Mouse (Mus musculus): ENCODE results near the gene Rps27. TPM values are rescaled to one million over a fixed set of nuclear protein-coding genes. Genes with fewer than 3 reads are reported as not detected.

The Rps27 gene
- total and polyA plus RNA-seq, 3 experiments: 2,476 to 6,504 TPM; not detected in 1

DNA sequence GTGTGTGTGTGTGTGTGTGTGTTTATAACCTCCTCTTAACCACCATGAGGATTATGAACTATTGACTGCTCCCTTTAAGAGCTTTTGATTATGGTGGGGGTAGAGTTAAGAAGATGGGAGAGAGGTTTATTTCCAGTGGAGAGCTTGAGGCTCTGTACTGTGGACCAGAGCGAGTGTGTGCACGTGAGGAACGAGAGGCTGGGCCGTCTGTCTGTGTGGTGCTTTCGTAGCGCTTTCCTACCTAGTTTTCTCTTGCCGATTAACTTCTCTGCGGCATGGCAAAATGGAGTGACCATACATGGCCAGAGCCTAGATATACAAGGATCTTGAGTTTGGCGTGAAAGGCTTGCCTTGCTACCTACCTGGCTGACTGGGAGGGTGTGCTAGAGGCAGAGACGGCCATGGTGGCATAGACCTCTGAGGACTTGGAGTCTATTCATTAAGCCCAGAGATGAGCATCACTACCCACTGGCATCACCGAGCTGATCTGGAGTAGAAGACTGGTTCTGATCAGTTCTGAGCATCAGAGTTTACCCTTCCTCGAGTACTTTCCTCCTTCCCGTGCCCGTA, 42.4 kb upstream of the Rps27 start:
- H3K27ac ChIP-seq (ENCODE audit: control insufficient read depth, low read depth, low read length): no peak overlapping the region
- TF ChIP-seq CTCF (IDR thresholded peaks at IDR 0.05 in 2 of 3, conservative IDR thresholded peaks at IDR 0.05 in 1 of 3; ENCODE audit: control insufficient read depth in 1 of 3, insufficient read depth in 1 of 3, low read depth in 2 of 3, low read length in 3 of 3, poor library complexity in 1 of 3, severe bottlenecking in 1 of 3): no peak
- no peak for TF ChIP-seq ZC3H11A (IDR thresholded peaks at IDR 0.05; ENCODE audit: low read depth, low read length)
- no peak for TF ChIP-seq TAL1 (IDR thresholded peaks at IDR 0.05; ENCODE audit: low read length)
- no peak for TF ChIP-seq JUND (IDR thresholded peaks at IDR 0.05; ENCODE audit: low read depth, low read length)
- TF ChIP-seq E2F4 (IDR thresholded peaks at IDR 0.05; ENCODE audit: borderline replicate concordance, low read depth, low read length): no peak
- TF ChIP-seq ZMIZ1 (IDR thresholded peaks at IDR 0.05; ENCODE audit: low read depth, low read length): no peak
- TF ChIP-seq RCOR1 (IDR thresholded peaks at IDR 0.05; ENCODE audit: low read depth, low read length): no peak
- no peak for TF ChIP-seq POLR2AphosphoS5 (IDR thresholded peaks at IDR 0.05; ENCODE audit: borderline replicate concordance, low read depth, low read length)
- TF ChIP-seq GABPA (IDR thresholded peaks at IDR 0.05; ENCODE audit: low read depth, low read length): no peak
- TF ChIP-seq SIN3A (IDR thresholded peaks at IDR 0.05; ENCODE audit: low read length): no peak
- TF ChIP-seq ZKSCAN1 (IDR thresholded peaks at IDR 0.05; ENCODE audit: low read depth, low read length): no peak
- TF ChIP-seq MAZ (IDR thresholded peaks at IDR 0.05; ENCODE audit: low read depth, low read length): no peak
- TF ChIP-seq GATA1 (IDR thresholded peaks at IDR 0.05; ENCODE audit: low read depth, low read length): no peak
- H3K4me1 ChIP-seq (ENCODE audit: control insufficient read depth in 1 of 2, insufficient read depth in 2 of 2, low read length in 2 of 2): peaks cover 3 to 5% of the 10 kb centered on the region in 2 experiments; a peak in 3 of 4 replicates
- no peaks in the 10 kb centered on the region for H3K27me3 ChIP-seq (ENCODE audit: control insufficient read depth in 1 of 2, insufficient read depth in 2 of 2, low read length in 2 of 2)
- no peaks in the 10 kb centered on the region for H3K9me3 ChIP-seq (replicated peaks; ENCODE audit: insufficient read depth, low read length)
- H3K36me3 ChIP-seq (ENCODE audit: control insufficient read depth in 1 of 2, insufficient read depth in 2 of 2, low read length in 2 of 2): peaks cover 5 to 11% of the 10 kb centered on the region in 2 experiments
- DNase-seq (ENCODE audit: low read depth, low spot score): no peak
- H3K4me3 ChIP-seq (ENCODE audit: control insufficient read depth in 1 of 2, insufficient read depth in 1 of 2, low read depth in 2 of 2, low read length in 2 of 2): no peak overlapping the region
- peaks cover 22% of the 10 kb centered on the region for H3K79me2 ChIP-seq (ENCODE audit: control insufficient read depth, insufficient read depth, low read length, poor library complexity)
- no peak overlapping the region for H3K9ac ChIP-seq (ENCODE audit: control insufficient read depth, low read depth, low read length, poor library complexity, severe bottlenecking)

- Histone ChIP-seq H3K27me3 (ENCODE audit: control insufficient read depth in 1 of 2, insufficient read depth in 2 of 2, low read length in 2 of 2) (no peaks in the 10 kb centered on the region), H3K4me1 (ENCODE audit: control insufficient read depth in 1 of 2, insufficient read depth in 2 of 2, low read length in 2 of 2) (peaks cover 3 to 5% of the 10 kb centered on the region in 2 experiments; a peak in 3 of 4 replicates), H3K4me3 (ENCODE audit: control insufficient read depth in 1 of 2, insufficient read depth in 1 of 2, low read depth in 2 of 2, low read length in 2 of 2) (peak overlapping the region; percentile 82 to 99), H3K9ac (ENCODE audit: control insufficient read depth, low read depth, low read length, poor library complexity, severe bottlenecking) (peak overlapping the region; percentile 81), H3K79me2 (ENCODE audit: control insufficient read depth, insufficient read depth, low read length, poor library complexity) (peaks cover 22% of the 10 kb centered on the region), H3K27ac (ENCODE audit: control insufficient read depth, low read depth, low read length) (no peak overlapping the region; the same call in 1 of the 2 replicates), H3K36me3 (ENCODE audit: control insufficient read depth in 1 of 2, insufficient read depth in 2 of 2, low read length in 2 of 2) (peaks cover 5 to 9% of the 10 kb centered on the region in 2 experiments), H3K9me3 (replicated peaks; ENCODE audit: insufficient read depth, low read length) (no peaks in the 10 kb centered on the region)
- DNase-seq (ENCODE audit: low read depth, low spot score): no peak
- no peak for TF ChIP-seq ELF1 (IDR thresholded peaks at IDR 0.05; ENCODE audit: low read depth, low read length)
Measured at GRCm38 (mm10) chr3:90255194-90255565, 41.7 kb upstream of the Rps27 start.

All from MEL (cell line).